Mouse (Mus musculus) ovary, adult 10 weeks (tissue): ENCODE measurements around the gene Samhd1. TPM values are rescaled to one million over a fixed set of nuclear protein-coding genes. Genes with fewer than 3 reads are reported as not detected.

Source experiments
- polyA plus RNA-seq: library from polyadenylated mRNA; stranded (reverse); fragments of 350-450 nt; fragmentation: Illumina TruSeq; extraction: RNeasy Lipid Tissue Mini Kit (QIAGEN cat#74804); gene quantifications from one replicate; pipeline ENCODE4 v1.2.3, GENCODE M21; 2014

The Samhd1 gene
- polyA plus RNA-seq, result 142 TPM

GRCm38 (mm10) chr2:157135014-157135413 is at the start of gene Samhd1:
TSS of gene Samhd1 (minus strand) at chr2:157135265.

GRCm38 (mm10) chr2:157086796-157087195 is 48.3 kb downstream of the Samhd1 start, which contains the start of gene Tldc2:
TSS of gene Tldc2 (plus strand) at chr2:157087055.

GRCm38 (mm10) chr2:157078793-157079700 is 56.0 kb downstream of the Samhd1 start, which contains the start of gene Soga1:
TSS of gene Soga1 (minus strand) at chr2:157079254.

Other genes starting within 250 kb of the Samhd1 start
- gene Sla2, start 248.1 kb downstream of the Samhd1 start, polyA plus RNA-seq, result 0.63 TPM
- gene Ndrg3, start 143.2 kb downstream of the Samhd1 start, polyA plus RNA-seq, result 45.0 TPM
- gene Dsn1, start 128.1 kb downstream of the Samhd1 start, polyA plus RNA-seq, result 30.4 TPM
- 2.0 TPM for gene Soga1, start 56.0 kb downstream of the Samhd1 start, polyA plus RNA-seq
- not detected for gene Tldc2, start 48.2 kb downstream of the Samhd1 start, polyA plus RNA-seq
- 44.8 TPM for gene Rbl1, start 69.3 kb upstream of the Samhd1 start, polyA plus RNA-seq
- gene Rpn2, start 143.8 kb upstream of the Samhd1 start, polyA plus RNA-seq, result 371 TPM
- 0.31 TPM for gene Mroh8, start 144.3 kb upstream of the Samhd1 start, polyA plus RNA-seq
- not detected for gene Ghrh, start 212.2 kb upstream of the Samhd1 start, polyA plus RNA-seq
- gene Manbal, start 232.3 kb upstream of the Samhd1 start, polyA plus RNA-seq, result 5.3 TPM